Mouse (Mus musculus) hindbrain, embryonic 10.5 days (tissue): ENCODE results near the gene Alox12. TPM values are rescaled to one million over a fixed set of nuclear protein-coding genes. Genes with fewer than 3 reads are reported as not detected.

ENCODE experiments used
- DNase-seq: peaks from one replicate; pipeline ENCODE4 v3.0.0-alpha.2; 2017; ENCODE audit warnings: low spot score
- H3K27ac ChIP-seq: fragments of 300-500 bp; sonication (generic); 2 replicates; pipeline ENCODE4 v1.5.1; 2016; ENCODE audit warnings: mild to moderate bottlenecking, moderate library complexity
- H3K27me3 ChIP-seq: fragments of 300-500 bp; sonication (generic); 2 replicates; pipeline ENCODE4 v1.6.1; 2016; ENCODE audit warnings: mild to moderate bottlenecking; ENCODE audit not compliant: poor library complexity, insufficient read depth, severe bottlenecking
- H3K36me3 ChIP-seq: fragments of 300-500 bp; sonication (generic); 2 replicates; pipeline ENCODE4 v1.6.1; 2016; ENCODE audit warnings: mild to moderate bottlenecking, moderate library complexity
- H3K4me1 ChIP-seq: fragments of 300-500 bp; sonication (generic); replicated peaks from 2 replicates; pipeline ENCODE4 v1.6.1; 2016; ENCODE audit warnings: mild to moderate bottlenecking
- H3K4me3 ChIP-seq: fragments of 300-500 bp; sonication (generic); 2 replicates; pipeline ENCODE4 v1.5.1; 2016; ENCODE audit warnings: mild to moderate bottlenecking, moderate library complexity
- H3K9me3 ChIP-seq: fragments of 300-500 bp; sonication (generic); 2 replicates; pipeline ENCODE4 v1.6.1; 2016; ENCODE audit warnings: mild to moderate bottlenecking, moderate library complexity
- WGBS: fragments of 180-500 bp; shearing (Covaris S2); methylation state at CpG from one replicate; pipeline ENCODE4 v1.1.7; 2016; 5-methylcytosine and 5-hydroxymethylcytosine counted together
- polyA plus RNA-seq: library from polyadenylated mRNA; unstranded; fragments of >200 nt; fragmentation: Nextera tagmentation; extraction: Ambion mirVana; gene quantifications from 2 replicates; pipeline ENCODE4 v1.2.1, GENCODE M21; 2016

Gene Alox12
- polyA plus RNA-seq, 1 experiment from 2014 or later = 3.7 TPM

DNA sequence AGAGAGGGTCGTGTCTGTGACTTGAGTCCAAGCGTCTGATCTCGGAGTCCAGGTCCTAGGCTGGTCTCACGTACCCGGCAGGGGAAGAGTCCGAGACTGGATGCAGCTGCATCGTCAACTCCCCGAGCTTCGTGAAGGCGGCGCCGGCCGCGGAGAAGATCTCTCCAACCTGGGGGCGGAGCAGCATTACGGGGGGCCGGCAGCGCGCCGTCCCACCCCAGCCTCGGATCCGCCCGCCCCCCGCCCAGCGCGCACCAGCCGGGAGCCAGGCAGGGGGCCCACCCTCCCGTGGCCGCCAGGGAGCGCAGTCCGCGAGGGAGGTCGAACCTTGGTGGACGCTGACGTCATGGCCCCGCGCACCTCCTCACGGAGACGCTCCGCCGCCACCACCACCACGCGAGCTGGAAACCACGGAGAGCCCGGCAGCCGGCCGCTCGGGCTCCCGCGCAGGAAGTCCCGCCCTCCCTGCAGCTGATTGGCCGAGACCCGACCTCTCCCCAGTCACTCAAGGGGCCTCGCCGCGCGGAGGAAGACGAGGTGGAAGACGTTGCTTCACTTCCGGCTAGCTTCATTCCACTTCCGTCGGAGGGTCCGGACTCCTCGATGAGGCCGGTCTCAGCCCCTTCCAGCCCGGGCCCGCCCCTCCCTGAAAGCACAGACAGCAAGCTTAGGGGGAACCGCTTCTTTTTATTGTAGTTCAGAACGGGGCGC lies 17.5 kb downstream of the Alox12 start, which contains the start of gene 0610010K14Rik:
TSS of gene 0610010K14Rik (minus strand) at position 458 of the 711 bp plus-strand sequence.
- H3K4me3 ChIP-seq = peak within 1 kb of the TSS; percentile 98
- DNase-seq = peak; percentile 97
- H3K27ac ChIP-seq = peak within 1 kb of the TSS; percentile 97
- peaks cover 71% of the 10 kb centered on the region for H3K4me1 ChIP-seq
- H3K36me3 ChIP-seq = peaks cover 24% of the 10 kb centered on the region
- H3K9me3 ChIP-seq = no peaks in the 10 kb centered on the region
- peaks cover 9% of the 10 kb centered on the region; the same call in 1 of the 2 replicates for H3K27me3 ChIP-seq
- under 1% methylated on average over 70 of the region's 70 CpGs for WGBS

DNA sequence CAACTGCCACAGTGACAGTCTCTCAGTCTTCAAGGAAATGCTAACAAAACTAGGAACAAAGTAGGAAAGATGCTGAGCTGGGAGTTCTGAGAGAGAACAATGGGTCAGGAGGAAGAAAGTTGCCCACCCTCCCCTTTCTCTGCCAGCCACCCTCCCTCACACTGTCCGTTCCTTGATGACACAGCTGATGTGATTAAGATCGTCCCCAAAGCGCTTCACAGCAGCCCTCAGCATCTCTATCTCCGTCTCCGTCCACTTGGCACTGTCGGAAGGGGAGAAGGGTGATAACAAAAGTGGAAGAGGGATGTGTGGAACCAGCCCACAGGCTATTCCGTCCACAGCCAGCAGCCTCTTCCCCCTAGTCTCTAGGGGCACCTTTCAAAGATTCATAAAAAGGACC lies 18.4 kb downstream of the Alox12 start:
- H3K36me3 ChIP-seq = peaks cover 24% of the 10 kb centered on the region
- peak overlapping the region; percentile 98 for H3K4me3 ChIP-seq
- WGBS = 44% methylated on average over 7 of the region's 7 CpGs
- H3K27ac ChIP-seq = peak overlapping the region; percentile 97
- no peaks in the 10 kb centered on the region for H3K9me3 ChIP-seq
- H3K27me3 ChIP-seq = peaks cover 13% of the 10 kb centered on the region; the same call in 1 of the 2 replicates
- no peak for DNase-seq
- H3K4me1 ChIP-seq = peaks cover 77% of the 10 kb centered on the region

DNA sequence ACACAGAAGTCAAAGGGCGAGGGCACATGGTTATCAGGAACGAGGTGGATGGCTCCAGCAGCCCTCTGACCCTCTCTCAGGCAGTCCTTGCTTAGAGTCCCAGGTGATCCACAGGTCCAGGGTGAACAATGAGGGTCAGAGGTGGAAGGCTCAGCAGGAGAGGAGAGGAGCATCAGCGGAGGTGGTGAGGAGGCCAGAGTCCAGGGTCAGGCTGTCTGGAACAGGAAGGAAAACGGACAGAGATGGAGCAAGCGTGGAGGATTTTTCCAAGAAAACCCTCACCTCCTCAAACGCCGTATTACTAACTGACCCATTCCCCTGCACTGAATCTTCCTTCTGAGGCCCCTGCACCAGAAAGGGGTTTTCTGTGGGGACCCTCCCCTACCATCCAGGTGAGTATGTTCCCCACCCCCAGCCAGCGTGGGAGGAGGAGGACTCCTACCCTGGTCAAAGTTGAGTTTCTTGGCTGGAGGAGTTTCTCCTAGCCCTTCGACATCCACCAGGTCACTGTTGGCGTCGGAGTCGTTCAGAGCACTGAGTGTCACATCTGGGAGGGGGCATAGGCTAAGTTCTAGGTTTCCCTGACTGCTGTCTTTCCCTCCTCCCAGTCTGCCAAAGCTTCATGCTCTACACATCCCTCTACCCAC lies 19.8 kb downstream of the Alox12 start:
- Histone ChIP-seq H3K4me3 (no peak overlapping the region; the same call in 1 of the 2 replicates), H3K27ac (no peak overlapping the region), H3K9me3 (no peaks in the 10 kb centered on the region), H3K27me3 (peaks cover 26% of the 10 kb centered on the region), H3K4me1 (peaks cover 77% of the 10 kb centered on the region), H3K36me3 (peaks cover 24% of the 10 kb centered on the region)
- DNase-seq = no peak
- WGBS = 89% methylated on average over 12 of the region's 12 CpGs

DNA sequence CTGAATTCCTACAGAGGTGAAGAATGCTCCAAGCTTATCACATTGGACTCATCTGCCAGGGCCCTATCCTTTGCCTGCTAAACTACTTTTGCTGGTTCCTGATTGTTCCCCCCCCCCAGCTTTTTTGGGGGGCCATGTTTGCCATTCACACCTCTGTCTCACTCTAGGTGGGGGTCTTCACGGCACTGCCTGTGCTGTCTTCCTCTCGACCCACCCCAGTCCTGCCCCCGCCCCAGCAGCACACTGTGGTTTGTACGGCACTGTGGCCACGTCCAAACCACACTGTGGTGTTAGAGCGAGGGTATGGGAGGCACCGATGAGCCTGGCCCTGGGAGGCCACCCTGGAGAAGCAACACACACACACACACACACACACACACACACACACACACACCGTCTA lies 20.7 kb downstream of the Alox12 start:
- DNase-seq = no peak
- peaks cover 35% of the 10 kb centered on the region for H3K27me3 ChIP-seq
- WGBS = 92% methylated on average over 8 of the region's 8 CpGs
- no peak overlapping the region; the same call in 1 of the 2 replicates for H3K27ac ChIP-seq
- H3K4me3 ChIP-seq = 0 out of 2 replicates have a peak overlapping the region, but pooled peaks have one; percentile 9
- peaks cover 24% of the 10 kb centered on the region for H3K36me3 ChIP-seq
- H3K9me3 ChIP-seq = no peaks in the 10 kb centered on the region
- peaks cover 83% of the 10 kb centered on the region for H3K4me1 ChIP-seq

DNA sequence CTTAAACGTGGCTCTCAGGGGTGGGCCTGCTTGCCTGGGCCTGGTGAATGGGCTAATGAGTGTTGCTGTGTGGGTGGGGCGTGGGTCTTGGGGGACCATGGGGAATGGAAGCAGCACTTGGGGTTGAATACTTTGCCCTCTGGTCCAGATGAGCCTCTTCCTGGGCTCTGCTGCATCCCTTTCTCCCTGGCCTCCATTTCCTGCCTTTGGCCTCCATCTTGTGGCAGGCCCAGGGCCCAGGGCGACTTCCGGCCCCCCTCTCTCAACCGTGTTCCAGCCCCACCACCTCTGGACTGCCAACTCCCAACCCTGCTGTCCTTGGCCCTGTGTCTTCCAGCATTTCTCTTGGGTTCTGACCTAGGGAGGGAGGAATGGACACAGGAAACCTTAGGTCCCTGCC lies 21.1 kb downstream of the Alox12 start:
- Histone ChIP-seq H3K4me3 (no peak overlapping the region), H3K4me1 (peaks cover 85% of the 10 kb centered on the region), H3K27me3 (peaks cover 39% of the 10 kb centered on the region), H3K36me3 (peaks cover 24% of the 10 kb centered on the region), H3K9me3 (no peaks in the 10 kb centered on the region), H3K27ac (0 out of 2 replicates have a peak overlapping the region, but pooled peaks have one; percentile 26)
- WGBS = 68% methylated on average over 5 of the region's 5 CpGs
- no peak for DNase-seq

DNA sequence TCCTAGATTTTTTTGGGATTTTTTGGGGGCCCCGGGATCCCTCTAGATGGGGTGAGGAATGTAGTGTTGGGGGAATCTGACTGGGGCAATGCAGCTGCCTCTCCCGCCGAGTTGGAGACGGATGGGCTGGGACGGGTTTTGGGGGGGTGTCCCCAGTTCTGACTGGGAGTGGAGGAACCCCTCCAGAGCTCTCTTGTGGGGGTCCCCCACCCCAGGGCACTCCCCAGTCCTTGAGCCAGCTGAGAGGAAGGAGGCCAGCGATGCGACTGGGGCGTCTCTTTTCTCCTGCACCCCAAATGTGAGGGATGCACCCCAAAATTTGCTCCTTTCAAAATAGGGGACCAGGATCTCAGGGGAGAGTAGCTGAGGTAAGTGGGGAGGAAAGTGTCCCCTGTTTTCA lies 22.1 kb downstream of the Alox12 start:
- Histone ChIP-seq H3K27me3 (peaks cover 50% of the 10 kb centered on the region), H3K27ac (peak overlapping the region; percentile 87), H3K4me3 (peak overlapping the region; percentile 51), H3K4me1 (peaks cover 82% of the 10 kb centered on the region), H3K36me3 (peaks cover 24% of the 10 kb centered on the region), H3K9me3 (no peaks in the 10 kb centered on the region)
- DNase-seq = no peak
- WGBS = 41% methylated on average over 8 of the region's 8 CpGs

DNA sequence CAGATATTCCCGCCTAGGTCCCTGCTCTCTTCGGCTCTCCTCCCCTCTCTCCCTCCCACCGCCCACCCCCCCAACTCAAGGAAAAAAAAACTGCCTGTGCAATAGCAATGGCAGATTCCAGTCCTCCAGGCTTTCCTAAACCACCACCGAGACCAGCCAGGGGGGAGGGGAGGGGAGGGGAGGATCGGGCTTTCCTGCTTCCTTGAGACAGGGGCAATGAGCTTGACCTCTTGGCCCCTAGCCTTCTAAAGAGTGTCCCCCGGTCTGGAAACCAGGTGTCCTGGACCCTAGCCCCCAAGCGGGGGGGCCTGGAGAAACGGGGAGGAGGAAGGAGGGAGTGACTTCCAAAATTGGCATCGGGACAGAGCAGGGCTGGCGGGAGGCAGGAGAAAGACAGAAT lies 22.6 kb downstream of the Alox12 start:
- DNase-seq = peak; percentile 77
- Histone ChIP-seq H3K4me3 (peak overlapping the region; percentile 51), H3K27me3 (peaks cover 54% of the 10 kb centered on the region), H3K4me1 (peaks cover 81% of the 10 kb centered on the region), H3K36me3 (peaks cover 24% of the 10 kb centered on the region), H3K27ac (peak overlapping the region; percentile 87), H3K9me3 (no peaks in the 10 kb centered on the region)
- WGBS = 10% methylated on average over 10 of the region's 10 CpGs

DNA sequence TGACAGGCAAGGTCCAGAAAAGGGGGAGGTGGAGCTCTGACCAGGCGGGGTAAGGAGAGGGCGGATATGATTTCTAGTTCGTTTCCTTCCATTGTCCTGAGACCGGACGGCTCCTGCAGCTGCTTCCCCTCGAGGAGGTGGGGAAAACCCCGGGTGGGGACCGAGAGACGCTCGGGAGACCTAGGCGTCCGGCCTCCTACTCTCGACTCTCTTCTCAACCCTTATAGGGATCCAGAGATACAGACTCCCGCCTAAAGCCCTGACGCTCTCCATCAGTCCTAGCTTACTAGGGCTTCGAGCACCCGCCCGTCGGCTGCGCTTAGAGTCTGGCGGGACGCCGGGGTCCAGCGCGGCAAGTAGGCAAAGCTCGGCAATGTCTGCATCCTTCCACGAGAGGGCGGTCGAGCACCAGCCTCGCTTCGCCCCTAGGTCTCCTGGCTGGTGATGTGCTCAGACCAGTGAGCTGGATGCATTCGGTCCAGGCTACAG lies 24.9 kb downstream of the Alox12 start:
- Histone ChIP-seq H3K4me3 (peak overlapping the region; percentile 41), H3K27me3 (peaks cover 77% of the 10 kb centered on the region), H3K4me1 (peaks cover 79% of the 10 kb centered on the region), H3K27ac (peak overlapping the region; percentile 78), H3K9me3 (no peaks in the 10 kb centered on the region), H3K36me3 (peaks cover 14% of the 10 kb centered on the region)
- DNase-seq = peak; percentile 87
- WGBS = under 1% methylated on average over 32 of the region's 32 CpGs

DNA sequence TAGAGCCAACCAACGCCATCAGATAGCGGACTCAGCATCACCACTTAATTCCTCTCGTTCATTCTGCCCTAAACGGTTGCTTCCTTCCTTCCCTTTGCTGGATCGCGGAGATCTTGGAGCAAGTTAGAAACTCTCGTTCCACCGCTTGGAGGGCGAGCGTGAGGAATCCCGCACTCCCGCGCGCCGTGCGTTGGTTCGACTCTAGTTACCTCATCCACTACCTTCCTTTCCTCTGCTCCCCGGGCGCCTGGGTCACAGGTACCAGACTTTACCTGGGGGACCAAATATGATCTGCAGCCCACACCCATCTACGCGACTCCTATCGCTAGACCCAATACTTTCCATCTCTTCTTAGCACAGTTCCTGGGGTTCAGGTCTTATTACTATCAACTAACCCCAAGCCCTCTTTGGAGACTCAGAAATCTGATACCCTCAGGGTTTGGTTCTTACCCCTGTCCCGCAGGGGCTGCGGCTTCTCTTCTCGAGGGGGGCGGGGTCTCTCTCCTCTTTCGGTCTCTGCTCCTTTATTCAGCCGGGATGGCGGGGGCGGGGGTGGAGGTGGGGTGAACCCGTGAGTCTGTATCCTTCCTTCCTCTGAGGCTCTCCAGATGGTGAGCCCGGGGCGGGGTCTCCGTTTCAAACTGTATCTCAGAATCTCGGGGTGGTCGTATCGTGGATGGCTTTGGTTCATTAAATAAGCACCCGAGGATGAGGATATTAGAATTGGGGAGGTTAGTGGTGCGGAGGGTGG lies 25.7 kb downstream of the Alox12 start, which contains the start of gene Bcl6b:
TSS of gene Bcl6b (minus strand) at position 539 of the 751 bp plus-strand sequence.
- peak; percentile 34 for DNase-seq
- Histone ChIP-seq H3K9me3 (no peaks in the 10 kb centered on the region), H3K27me3 (peaks cover 85% of the 10 kb centered on the region), H3K27ac (peak within 1 kb of the TSS; percentile 78), H3K4me3 (peak within 1 kb of the TSS; percentile 41), H3K4me1 (peaks cover 71% of the 10 kb centered on the region), H3K36me3 (peaks cover 5% of the 10 kb centered on the region)
- WGBS = 3% methylated on average over 39 of the region's 39 CpGs

DNA sequence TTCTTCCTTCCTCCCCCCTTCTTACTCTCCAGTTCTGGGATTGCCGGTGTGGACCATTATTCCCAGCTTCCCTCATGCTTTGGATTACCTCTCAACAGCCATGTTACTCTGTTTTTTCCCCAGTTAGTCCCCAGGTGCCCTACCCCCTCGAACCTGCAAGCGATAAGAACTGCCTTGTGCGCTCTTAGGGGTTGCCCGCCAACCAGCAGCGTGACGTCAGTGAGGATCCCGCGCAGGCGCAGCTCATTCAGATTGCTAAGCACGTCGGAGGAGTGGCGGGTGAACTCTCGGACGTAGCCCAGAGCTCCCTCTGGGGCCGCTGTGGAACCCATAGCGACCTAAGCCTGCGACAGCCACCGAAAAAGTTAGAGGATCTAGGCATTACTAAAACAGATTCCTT lies 26.3 kb downstream of the Alox12 start:
- H3K9me3 ChIP-seq = no peaks in the 10 kb centered on the region
- peak overlapping the region; percentile 71 for H3K27ac ChIP-seq
- H3K36me3 ChIP-seq = no peaks in the 10 kb centered on the region
- DNase-seq = peak; percentile 80
- under 1% methylated on average over 19 of the region's 19 CpGs for WGBS
- peak overlapping the region; percentile 41 for H3K4me3 ChIP-seq
- H3K27me3 ChIP-seq = peaks cover 88% of the 10 kb centered on the region
- peaks cover 65% of the 10 kb centered on the region for H3K4me1 ChIP-seq

DNA sequence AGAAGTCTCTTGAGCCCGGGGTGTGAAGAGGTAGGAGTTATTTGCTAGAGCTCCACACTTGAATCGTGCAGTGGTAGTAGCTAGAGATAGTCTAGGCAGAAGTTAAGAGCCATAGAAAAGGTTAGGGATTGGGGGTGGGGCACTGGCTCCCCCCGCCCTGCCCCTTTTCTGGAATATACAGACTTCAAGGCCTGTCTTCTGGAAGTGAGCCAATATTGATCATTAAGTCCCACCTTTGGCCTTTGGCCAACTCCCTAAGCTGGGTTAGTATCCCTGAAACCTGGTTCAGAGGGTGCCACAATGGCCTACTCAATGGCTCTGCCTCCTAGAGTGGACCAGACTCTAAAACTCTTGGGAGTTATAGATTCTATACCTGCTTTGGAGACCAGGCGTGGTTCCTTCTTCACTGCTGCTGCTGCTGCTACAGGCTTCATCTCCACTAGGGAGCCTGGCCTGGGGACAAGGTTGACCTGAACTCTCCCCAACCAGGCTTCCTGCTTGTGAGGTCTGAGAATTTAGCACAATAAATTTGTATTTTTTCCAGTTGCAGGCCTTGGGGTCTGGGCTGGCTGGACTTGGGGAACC lies 27.4 kb downstream of the Alox12 start:
- H3K4me1 ChIP-seq = peaks cover 54% of the 10 kb centered on the region
- H3K36me3 ChIP-seq = no peaks in the 10 kb centered on the region
- no peak overlapping the region for H3K27ac ChIP-seq
- H3K9me3 ChIP-seq = no peaks in the 10 kb centered on the region
- H3K4me3 ChIP-seq = peak overlapping the region; percentile 41; the same call in 1 of the 2 replicates
- 85% methylated on average over 4 of the region's 4 CpGs for WGBS
- peaks cover 88% of the 10 kb centered on the region for H3K27me3 ChIP-seq
- no peak for DNase-seq

DNA sequence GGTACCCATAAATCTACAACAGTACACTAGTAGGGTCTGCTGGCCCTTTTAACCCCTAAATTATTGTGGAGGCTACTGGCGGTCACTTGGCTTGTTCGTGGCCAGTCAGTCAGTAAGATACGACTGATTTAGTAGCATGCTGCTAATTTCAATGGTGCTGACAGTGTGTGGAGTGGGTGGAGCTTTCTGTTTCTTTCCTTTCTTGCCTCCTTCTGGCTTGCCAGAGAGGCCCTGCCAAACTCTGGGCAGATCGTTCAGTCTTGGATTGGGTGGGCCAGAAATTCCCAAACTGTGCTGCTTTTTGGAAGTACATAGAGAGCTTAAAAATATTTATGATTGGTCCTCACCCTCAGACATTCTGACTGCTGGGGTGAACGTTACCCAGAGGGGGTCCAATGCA lies 28.0 kb downstream of the Alox12 start:
- no peaks in the 10 kb centered on the region for H3K9me3 ChIP-seq

More for the DNA sequence above, 28.0 kb downstream of the Alox12 start:
- WGBS = 44% methylated on average over 5 of the region's 5 CpGs
- Histone ChIP-seq H3K27ac (no peak overlapping the region), H3K4me3 (peak overlapping the region; percentile 39; the same call in 1 of the 2 replicates), H3K36me3 (no peaks in the 10 kb centered on the region), H3K27me3 (peaks cover 93% of the 10 kb centered on the region), H3K4me1 (peaks cover 52% of the 10 kb centered on the region)
- no peak for DNase-seq
